Mouse (Mus musculus) stomach, postnatal 0 days (tissue): ENCODE results near the gene Tmem235. TPM values are rescaled to one million over a fixed set of nuclear protein-coding genes. Genes with fewer than 3 reads are reported as not detected.
A peak's percentile ranks its signal among the peaks of the same experiment; 100 is the strongest.

Experiments used
- ATAC-seq: fragments of 200-750 bp; cut with Nextera tagmentation; 2 replicates; pipeline ENCODE4 v1.8.0; 2017; ENCODE audit not compliant: low FRiP score, low TSS enrichment
- DNase-seq: peaks from one replicate; pipeline ENCODE4 v3.0.0-alpha.2; 2016; ENCODE audit warnings: low spot score
- H3K27ac ChIP-seq: fragments of 300-500 bp; sonication (generic); replicated peaks from 2 replicates; pipeline ENCODE4 v1.5.1; 2014; ENCODE audit warnings: mild to moderate bottlenecking, control low read depth
- H3K27me3 ChIP-seq: fragments of 300-500 bp; sonication (generic); 2 replicates; pipeline ENCODE4 v1.6.1; 2014; ENCODE audit warnings: low read length; ENCODE audit not compliant: control insufficient read depth, insufficient read depth
- H3K36me3 ChIP-seq: fragments of 300-500 bp; sonication (generic); 2 replicates; pipeline ENCODE4 v1.6.1; 2014; ENCODE audit warnings: low read length, mixed read lengths; ENCODE audit not compliant: control insufficient read depth, insufficient read depth
- H3K4me1 ChIP-seq: fragments of 300-500 bp; sonication (generic); replicated peaks from 2 replicates; pipeline ENCODE4 v1.6.1; 2014; ENCODE audit warnings: antibody characterized with exemption; ENCODE audit not compliant: control insufficient read depth, insufficient read depth
- H3K4me2 ChIP-seq: fragments of 300-500 bp; sonication (generic); replicated peaks from 2 replicates; pipeline ENCODE4 v1.6.1; 2014; ENCODE audit warnings: low read depth, mild to moderate bottlenecking, control low read depth, moderate library complexity
- H3K4me3 ChIP-seq: fragments of 300-500 bp; sonication (generic); 2 replicates; pipeline ENCODE4 v1.5.1; 2014; ENCODE audit warnings: low read depth, low read length, control low read depth
- H3K9ac ChIP-seq: fragments of 300-500 bp; sonication (generic); 2 replicates; pipeline ENCODE4 v1.6.1; 2014; ENCODE audit warnings: mild to moderate bottlenecking, low read length, control low read depth, mixed read lengths
- H3K9me3 ChIP-seq: fragments of 300-500 bp; sonication (generic); 2 replicates; pipeline ENCODE4 v1.6.1; 2016; ENCODE audit warnings: low read length; ENCODE audit not compliant: control insufficient read depth
- CTCF ChIP-seq: IDR thresholded peaks from 2 replicates; pipeline ENCODE4 v1.5.1; 2016; ENCODE audit warnings: antibody characterized with exemption, low read depth, mild to moderate bottlenecking, moderate library complexity
- EP300 ChIP-seq: optimal IDR thresholded peaks from 2 replicates; pipeline ENCODE3; 2016; ENCODE audit warnings: antibody characterized with exemption
- WGBS: fragments of 180-500 bp; shearing (Covaris S2); extraction: QIAGEN DNeasy Blood & Tissue Kit; methylation state at CpG from one replicate; pipeline ENCODE4 v1.1.7; 2014; 5-methylcytosine and 5-hydroxymethylcytosine counted together
- polyA plus RNA-seq: library from polyadenylated mRNA; unstranded; fragments of >200 nt; fragmentation: Nextera tagmentation; extraction: Ambion mirVana; gene quantifications from 2 replicates; pipeline ENCODE4 v1.2.1, GENCODE M21; 2015

The Tmem235 gene
- polyA plus RNA-seq, 1 experiment from 2014 or later, result not detected

DNA sequence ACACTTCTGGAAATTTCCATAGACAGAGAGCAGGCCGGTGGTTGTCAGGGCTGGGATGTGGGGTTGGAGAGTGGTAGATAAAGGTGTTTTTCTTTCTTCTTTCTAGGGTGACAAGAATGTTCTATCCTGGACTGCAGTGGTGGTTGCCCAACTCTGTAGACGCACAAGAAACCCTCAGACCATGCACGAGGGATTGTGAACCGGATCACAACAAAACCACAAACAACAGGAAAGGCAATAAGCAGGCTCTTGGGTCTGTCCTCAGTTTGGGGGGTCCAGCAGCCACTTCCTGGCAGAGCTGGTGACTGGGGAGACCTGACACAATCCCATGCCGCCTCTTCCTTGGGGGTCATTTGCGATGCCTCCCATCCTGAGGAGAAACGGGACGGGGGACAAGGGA is 48.8 kb downstream of the Tmem235 start:
- ATAC-seq (no peak), DNase-seq (no peak)
- Histone ChIP-seq H3K27me3 (no peaks in the 10 kb centered on the region), H3K4me3 (no peak overlapping the region), H3K4me2 (no peak overlapping the region), H3K9ac (no peak overlapping the region), H3K27ac (no peak overlapping the region), H3K9me3 (no peaks in the 10 kb centered on the region), H3K36me3 (no peaks in the 10 kb centered on the region), H3K4me1 (no peaks in the 10 kb centered on the region)
- TF ChIP-seq CTCF (no peak), EP300 (no peak)
- WGBS, result 87% methylated on average over 8 of the region's 8 CpGs

DNA sequence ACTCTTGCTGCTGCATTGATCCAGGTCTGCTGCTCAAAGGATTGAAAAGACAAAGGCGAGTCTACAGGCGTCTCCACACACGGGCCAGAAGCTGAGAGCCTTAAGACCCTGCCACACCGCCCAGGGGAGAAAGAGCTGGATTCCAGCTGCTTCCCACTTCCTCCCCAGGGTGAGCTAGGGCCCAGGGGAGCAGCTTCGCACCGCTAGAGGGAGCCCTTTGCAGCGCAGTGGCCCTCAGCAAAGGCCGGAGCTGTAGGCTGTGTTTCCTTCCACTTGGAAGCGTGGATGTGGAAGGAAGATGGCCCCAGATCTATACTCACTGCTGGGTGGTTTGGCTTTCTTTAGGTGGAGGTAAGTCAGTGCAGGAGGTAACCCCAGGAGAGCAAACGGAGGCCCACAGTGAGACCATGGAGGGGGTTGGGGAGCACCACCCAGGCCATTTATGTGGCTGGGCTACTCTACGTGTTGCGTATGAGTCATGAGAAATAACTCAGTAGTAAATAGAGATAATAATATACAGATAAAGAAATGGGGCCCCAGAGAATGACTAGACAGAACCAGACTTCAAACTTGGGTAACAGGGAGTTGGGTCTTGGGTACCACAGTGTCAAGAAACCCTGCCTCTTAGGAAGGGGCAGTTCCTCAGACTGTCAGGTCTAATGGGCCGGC is 52.3 kb downstream of the Tmem235 start:
- ATAC-seq, result peak; percentile 81
- no peaks in the 10 kb centered on the region for H3K36me3 ChIP-seq
- WGBS, result 22% methylated on average over 13 of the region's 13 CpGs
- peak overlapping the region; percentile 40; the same call in 1 of the 2 replicates for H3K27ac ChIP-seq
- H3K4me2 ChIP-seq, result no peak overlapping the region
- no peaks in the 10 kb centered on the region for H3K27me3 ChIP-seq
- TF ChIP-seq EP300 (no peak), CTCF (peak; percentile 100)
- no peaks in the 10 kb centered on the region for H3K4me1 ChIP-seq
- H3K9me3 ChIP-seq, result no peaks in the 10 kb centered on the region
- peak; percentile 89 for DNase-seq
- H3K4me3 ChIP-seq, result no peak overlapping the region
- H3K9ac ChIP-seq, result peak overlapping the region; percentile 47

DNA sequence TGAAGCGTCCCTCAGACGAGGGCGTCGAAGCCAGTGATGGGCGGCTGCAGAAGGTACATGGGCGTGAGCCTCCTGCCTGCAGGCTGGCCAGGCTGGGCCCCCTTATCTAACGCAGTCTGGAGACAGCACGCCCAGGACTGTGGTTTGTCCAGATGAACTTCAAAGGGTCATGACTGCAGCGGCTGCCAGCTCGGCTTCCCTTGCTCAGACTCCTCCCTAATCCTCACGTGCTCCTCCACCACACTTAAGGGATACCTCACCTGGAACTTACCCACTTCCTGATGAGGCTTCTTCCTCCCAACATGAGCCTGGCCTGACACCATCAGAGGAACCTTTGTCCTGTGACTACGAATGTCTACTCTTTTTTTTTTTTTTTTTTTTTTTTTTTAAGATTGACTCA is 54.0 kb downstream of the Tmem235 start:
- no peaks in the 10 kb centered on the region for H3K4me1 ChIP-seq
- H3K9me3 ChIP-seq, result no peaks in the 10 kb centered on the region
- no peak overlapping the region for H3K4me3 ChIP-seq
- DNase-seq (peak; percentile 70), ATAC-seq (peak; percentile 72)
- H3K9ac ChIP-seq, result no peak overlapping the region
- 58% methylated on average over 12 of the region's 12 CpGs for WGBS
- no peak overlapping the region for H3K4me2 ChIP-seq
- H3K27ac ChIP-seq, result no peak overlapping the region
- no peaks in the 10 kb centered on the region for H3K27me3 ChIP-seq
- TF ChIP-seq CTCF (no peak), EP300 (no peak)
- H3K36me3 ChIP-seq, result no peaks in the 10 kb centered on the region

Other genes with a start within 250 kb of the Tmem235 start
- 6.0 and 6.1 TPM in 2 replicates for gene Tnrc6c, start 206.5 kb upstream of the Tmem235 start, polyA plus RNA-seq
- gene Tmc8, start 78.7 kb upstream of the Tmem235 start, polyA plus RNA-seq, result 8.9 and 10.0 TPM in 2 replicates
- 21.0 and 24.1 TPM in 2 replicates for gene Tmc6, start 78.6 kb upstream of the Tmem235 start, polyA plus RNA-seq
- gene 6030468B19Rik, start 63.1 kb upstream of the Tmem235 start, polyA plus RNA-seq, result 0.12 TPM in 1 of 2 replicates, not detected in the other
- 0.18 and 0.24 TPM in 2 replicates for gene Gm20708, start 51.1 kb upstream of the Tmem235 start, polyA plus RNA-seq
- 165 and 183 TPM in 2 replicates for gene Syngr2, start 51.1 kb upstream of the Tmem235 start, polyA plus RNA-seq
- 5.7 and 7.7 TPM in 2 replicates for gene Afmid, start 34.8 kb upstream of the Tmem235 start, polyA plus RNA-seq
- 47.1 and 58.0 TPM in 2 replicates for gene Tk1, start 34.7 kb upstream of the Tmem235 start, polyA plus RNA-seq
- gene Birc5, start 11.5 kb upstream of the Tmem235 start, polyA plus RNA-seq, result 67.0 and 91.7 TPM in 2 replicates
- 5.7 and 6.5 TPM in 2 replicates for gene Tha1, start 12.7 kb downstream of the Tmem235 start, polyA plus RNA-seq
- gene Socs3, start 109.3 kb downstream of the Tmem235 start, polyA plus RNA-seq, result 13.5 and 15.7 TPM in 2 replicates
- gene Pgs1, start 125.5 kb downstream of the Tmem235 start, polyA plus RNA-seq, result 28.7 and 29.4 TPM in 2 replicates